ENCODE assay signal across 15 mouse cellular contexts in genomic region chr8:105338992-105339391, GRCm38 (mm10). TPM values are rescaled to one million over a fixed set of nuclear protein-coding genes. Genes with fewer than 3 reads are reported as not detected.
A peak's percentile ranks its signal among the peaks of the same experiment; 100 is the strongest.
DNase-seq lines count a peak whose midpoint lies in the region; ATAC-seq and TF ChIP-seq lines count a peak whose summit lies in the region.
"Had no signal": no experiment of that assay in that cellular context is flagged by ENCODE, and none has a peak within 500 bp of the region (broad histone marks: within the 10 kb centered on the region; RNA-seq: fewer than 3 reads in every experiment).

No protein-coding gene starts in this region.

- WGBS in heart, embryonic 13.5 days = 19% methylated on average over 4 of the region's 4 CpGs
- 46% methylated on average over 4 of the region's 4 CpGs for WGBS in embryonic facial prominence, embryonic 12.5 days
- 3% methylated on average over 4 of the region's 4 CpGs for WGBS in macrophage (ENCODE audit: missing documents)

- H3K4me1 ChIP-seq in heart, embryonic 13.5 days = peaks cover 58% of the 10 kb centered on the region
- H3K4me1 ChIP-seq in G1E (ENCODE audit: insufficient read depth, low read depth, low read length) = peaks cover 68% of the 10 kb centered on the region
- no peaks in the 10 kb centered on the region for H3K4me1 ChIP-seq in embryonic facial prominence, embryonic 12.5 days

- no peak overlapping the region for H3K4me3 ChIP-seq in heart, embryonic 13.5 days
- H3K4me3 ChIP-seq in G1E (ENCODE audit: low read depth, low read length) = peak overlapping the region; percentile 10; the same call in 1 of the 2 replicates
- no peak overlapping the region for H3K4me3 ChIP-seq in embryonic facial prominence, embryonic 12.5 days
- H3K4me3 ChIP-seq in macrophage (ENCODE audit: inconsistent target) = no peak overlapping the region
- H3K4me3 ChIP-seq: left cerebral cortex, adult 2 months; lung, embryonic 15.5 days had no signal

- no peaks in the 10 kb centered on the region for H3K9me3 ChIP-seq in heart, embryonic 13.5 days
- no peaks in the 10 kb centered on the region for H3K9me3 ChIP-seq in G1E (replicated peaks)
- no peaks in the 10 kb centered on the region for H3K9me3 ChIP-seq in embryonic facial prominence, embryonic 12.5 days
- H3K9me3 ChIP-seq: lung, embryonic 15.5 days had no signal

- no peak for TF ChIP-seq CTCF in G1E (IDR thresholded peaks at IDR 0.05; ENCODE audit: low read depth, low read length)

- peak overlapping the region; percentile 67 for H3K9ac ChIP-seq in heart, embryonic 13.5 days
- no peak overlapping the region for H3K9ac ChIP-seq in embryonic facial prominence, embryonic 12.5 days
- H3K9ac ChIP-seq: lung, embryonic 15.5 days had no signal

- peaks cover 39% of the 10 kb centered on the region for H3K79me2 ChIP-seq in macrophage (ENCODE audit: inconsistent target)

- H3K36me3 ChIP-seq in heart, embryonic 13.5 days = peaks cover 48% of the 10 kb centered on the region
- peaks cover 56% of the 10 kb centered on the region for H3K36me3 ChIP-seq in G1E (replicated peaks)
- H3K36me3 ChIP-seq in embryonic facial prominence, embryonic 12.5 days = peaks cover 33% of the 10 kb centered on the region
- peaks cover 39% of the 10 kb centered on the region for H3K36me3 ChIP-seq in macrophage (ENCODE audit: inconsistent target)

- DNase-seq in heart, adult 18-20 months = no peak
- DNase-seq in G1E (ENCODE audit: low spot score) = no peak
- no peak for DNase-seq in testis, postnatal 14 days (ENCODE audit: low spot score)
- DNase-seq in MN1 (ENCODE audit: low spot score) = no peak
- DNase-seq: adrenal gland, adult 8-10 months; right cerebral cortex, adult 18-20 months; thymus, postnatal 36 days had no signal

- peak overlapping the region; percentile 16 for H3K4me2 ChIP-seq in heart, embryonic 13.5 days
- H3K4me2 ChIP-seq in embryonic facial prominence, embryonic 12.5 days (replicated peaks) = no peak overlapping the region

- ATAC-seq in heart, embryonic 13.5 days (ENCODE audit: extremely low read depth, insufficient number of reproducible peaks, low FRiP score, low TSS enrichment) = no peak
- ATAC-seq in G1E (ENCODE audit: extremely low read depth, insufficient number of reproducible peaks, low FRiP score, poor library complexity, severe bottlenecking) = no peak
- ATAC-seq in embryonic facial prominence, embryonic 12.5 days (ENCODE audit: insufficient number of reproducible peaks, insufficient read depth, low FRiP score, low TSS enrichment) = no peak
- ATAC-seq: CD4-positive, CD25-positive, alpha-beta regulatory T cell, adult 4 months; hindbrain, embryonic 16.5 days had no signal

- peak overlapping the region; percentile 64 for H3K27ac ChIP-seq in heart, embryonic 13.5 days (replicated peaks)
- H3K27ac ChIP-seq in embryonic facial prominence, embryonic 12.5 days = peak overlapping the region; percentile 19
- peak overlapping the region; percentile 63 for H3K27ac ChIP-seq in macrophage
- H3K27ac ChIP-seq: kidney, postnatal 0 days; left cerebral cortex, adult 2 months had no signal

- no peaks in the 10 kb centered on the region for H3K27me3 ChIP-seq in heart, embryonic 13.5 days (replicated peaks)
- no peaks in the 10 kb centered on the region for H3K27me3 ChIP-seq in G1E (ENCODE audit: insufficient read depth, low read length)
- H3K27me3 ChIP-seq in embryonic facial prominence, embryonic 12.5 days = no peaks in the 10 kb centered on the region
- H3K27me3 ChIP-seq: lung, embryonic 15.5 days had no signal

RNA-seq across cellular contexts. Expression of gene Fhod1, which starts 8.8 kb away (rescaled TPM):
- polyA plus RNA-seq in heart, embryonic 13.5 days (2015; fragmentation: Nextera tagmentation; extraction: Ambion mirVana) = 1.9 and 2.0 TPM in 2 replicates
- total RNA-seq in heart, adult 18-20 months (2021) = 1 to 10 TPM; 4.5 to 5.2 TPM
- total RNA-seq in G1E (2014; fragmentation: Nextera tagmentation) (2.3 and 4.7 TPM in 2 replicates), G1E (2017) (1.7 and 3.3 TPM in 2 replicates)
- polyA plus RNA-seq in G1E (2012) (6.0 and 6.1 TPM in 2 replicates), macrophage (2018) (5.6 to 17.0 TPM (median 9.8 TPM) in 3 replicates)
- polyA plus RNA-seq in embryonic facial prominence, embryonic 12.5 days (2016; fragmentation: Nextera tagmentation; extraction: Ambion mirVana) = 2.3 TPM in 2 replicates
- total RNA-seq in macrophage (2018; cell fraction: chromatin; rRNA removed) = 100 to 1,000 TPM in 1 of 26 experiments, 10 to 100 TPM in 25; 10.7 to 130 (median 29.1) TPM
- 10 to 100 TPM in 8 of 26 experiments, 1 to 10 TPM in 18; 4.5 to 12.6 (median 8.2) TPM for total RNA-seq in macrophage (2018; cell fraction: cytosol; rRNA removed)
- total RNA-seq in macrophage (2018; cell fraction: nucleus; rRNA removed) = 10 to 100 TPM in 22 of 26 experiments, 1 to 10 TPM in 4; 7.0 to 64.9 (median 17.8) TPM

RNA-seq across cellular contexts. Expression of gene Slc9a5, which starts 9.7 kb away (rescaled TPM):
- polyA plus RNA-seq in heart, embryonic 13.5 days (2015; fragmentation: Nextera tagmentation; extraction: Ambion mirVana) = 1.3 and 1.4 TPM in 2 replicates
- under 1 TPM; 0.37 to 0.39 TPM for total RNA-seq in heart, adult 18-20 months (2021)
- 0.68 and 1.2 TPM in 2 replicates for total RNA-seq in G1E (2014; fragmentation: Nextera tagmentation)
- total RNA-seq in G1E (2017) = 0.46 and 0.49 TPM in 2 replicates
- polyA plus RNA-seq in G1E (2012) = 0.87 and 0.99 TPM in 2 replicates
- polyA plus RNA-seq in embryonic facial prominence, embryonic 12.5 days (2016; fragmentation: Nextera tagmentation; extraction: Ambion mirVana) = 5.9 and 7.4 TPM in 2 replicates
- 1 to 10 TPM; 2.1 to 9.3 (median 3.8) TPM for total RNA-seq in macrophage (2018; cell fraction: chromatin; rRNA removed)
- total RNA-seq in macrophage (2018; cell fraction: cytosol; rRNA removed) = under 1 TPM; 0.06 to 0.51 (median 0.25) TPM
- 10 to 100 TPM in 1 of 26 experiments, 1 to 10 TPM in 22, under 1 TPM in 3; 0.85 to 20.0 (median 2.7) TPM for total RNA-seq in macrophage (2018; cell fraction: nucleus; rRNA removed)
- 0.36 to 0.94 TPM (median 0.36 TPM) in 3 replicates for polyA plus RNA-seq in macrophage (2018)

RNA-seq across cellular contexts. Expression of gene Tmem208, which starts 12.8 kb away (rescaled TPM):
- polyA plus RNA-seq in heart, embryonic 13.5 days (2015; fragmentation: Nextera tagmentation; extraction: Ambion mirVana) = 75.9 and 92.9 TPM in 2 replicates
- total RNA-seq in heart, adult 18-20 months (2021) = 10 to 100 TPM; 24.3 to 26.6 TPM
- 26.7 and 35.5 TPM in 2 replicates for total RNA-seq in G1E (2014; fragmentation: Nextera tagmentation)
- 37.8 and 54.5 TPM in 2 replicates for total RNA-seq in G1E (2017)
- polyA plus RNA-seq in G1E (2012) = 19.5 and 25.2 TPM in 2 replicates
- polyA plus RNA-seq in embryonic facial prominence, embryonic 12.5 days (2016; fragmentation: Nextera tagmentation; extraction: Ambion mirVana) = 103 and 106 TPM in 2 replicates
- 10 to 100 TPM; 14.6 to 58.3 (median 34.2) TPM for total RNA-seq in macrophage (2018; cell fraction: chromatin; rRNA removed)
- total RNA-seq in macrophage (2018; cell fraction: cytosol; rRNA removed) = 10 to 100 TPM; 31.0 to 53.6 (median 47.2) TPM
- 10 to 100 TPM; 26.1 to 78.9 (median 46.8) TPM for total RNA-seq in macrophage (2018; cell fraction: nucleus; rRNA removed)
- 19.5 to 78.9 TPM (median 58.8 TPM) in 3 replicates for polyA plus RNA-seq in macrophage (2018)

RNA-seq across cellular contexts. Expression of gene Lrrc29, which starts 12.9 kb away (rescaled TPM):
- 0.96 and 1.2 TPM in 2 replicates for polyA plus RNA-seq in heart, embryonic 13.5 days (2015; fragmentation: Nextera tagmentation; extraction: Ambion mirVana)
- under 1 TPM; 0.59 to 0.60 TPM for total RNA-seq in heart, adult 18-20 months (2021)
- total RNA-seq in G1E (2014; fragmentation: Nextera tagmentation) (12.3 and 15.5 TPM in 2 replicates), G1E (2017) (4.6 and 4.8 TPM in 2 replicates)
- polyA plus RNA-seq in G1E (2012) (1.3 and 1.6 TPM in 2 replicates), macrophage (2018) (0.63 to 1.4 TPM (median 0.77 TPM) in 3 replicates)
- 1.6 and 1.8 TPM in 2 replicates for polyA plus RNA-seq in embryonic facial prominence, embryonic 12.5 days (2016; fragmentation: Nextera tagmentation; extraction: Ambion mirVana)
- 10 to 100 TPM in 18 of 26 experiments, 1 to 10 TPM in 8; 5.3 to 29.4 (median 15.1) TPM for total RNA-seq in macrophage (2018; cell fraction: chromatin; rRNA removed)
- total RNA-seq in macrophage (2018; cell fraction: cytosol; rRNA removed) = 1 to 10 TPM in 14 of 26 experiments, under 1 TPM in 12; 0.62 to 2.6 (median 1.0) TPM
- total RNA-seq in macrophage (2018; cell fraction: nucleus; rRNA removed) = 10 to 100 TPM in 12 of 26 experiments, 1 to 10 TPM in 14; 2.5 to 17.5 (median 9.2) TPM

RNA-seq across cellular contexts. Expression of gene Elmo3, which starts 33.6 kb away (rescaled TPM):
- polyA plus RNA-seq in heart, embryonic 13.5 days (2015; fragmentation: Nextera tagmentation; extraction: Ambion mirVana) = 2.3 and 2.6 TPM in 2 replicates
- total RNA-seq in heart, adult 18-20 months (2021) = 1 to 10 TPM in 1 of 2 experiments, under 1 TPM in 1; 0.60 to 1.6 TPM
- total RNA-seq in G1E (2014; fragmentation: Nextera tagmentation) (2.2 and 3.5 TPM in 2 replicates), G1E (2017) (0.49 and 1.6 TPM in 2 replicates)
- polyA plus RNA-seq in G1E (2012) (0.63 and 0.76 TPM in 2 replicates), macrophage (2018) (0.29 to 0.43 TPM (median 0.33 TPM) in 3 replicates)
- 3.4 and 4.2 TPM in 2 replicates for polyA plus RNA-seq in embryonic facial prominence, embryonic 12.5 days (2016; fragmentation: Nextera tagmentation; extraction: Ambion mirVana)
- total RNA-seq in macrophage (2018; cell fraction: chromatin; rRNA removed) = 10 to 100 TPM in 1 of 26 experiments, 1 to 10 TPM in 25; 2.7 to 10.1 (median 5.4) TPM
- total RNA-seq in macrophage (2018; cell fraction: cytosol; rRNA removed) = under 1 TPM; 0.03 to 0.65 (median 0.19) TPM
- total RNA-seq in macrophage (2018; cell fraction: nucleus; rRNA removed) = 1 to 10 TPM in 25 of 26 experiments, under 1 TPM in 1; 0.98 to 8.1 (median 2.5) TPM
